Mouse (Mus musculus) T-helper 1 cell (primary cell): ENCODE measurements around the gene Hoxa7.

Source experiments
- in situ Hi-C: fragments of 300-600 bp; cut with MboI, MseI; formaldehyde crosslinking; loops from one replicate; pipeline ENCODE4 v1.15.1; 2025; ENCODE audit warnings: high pct_unique_total_duplicates

Hoxa7 gene

DNA sequence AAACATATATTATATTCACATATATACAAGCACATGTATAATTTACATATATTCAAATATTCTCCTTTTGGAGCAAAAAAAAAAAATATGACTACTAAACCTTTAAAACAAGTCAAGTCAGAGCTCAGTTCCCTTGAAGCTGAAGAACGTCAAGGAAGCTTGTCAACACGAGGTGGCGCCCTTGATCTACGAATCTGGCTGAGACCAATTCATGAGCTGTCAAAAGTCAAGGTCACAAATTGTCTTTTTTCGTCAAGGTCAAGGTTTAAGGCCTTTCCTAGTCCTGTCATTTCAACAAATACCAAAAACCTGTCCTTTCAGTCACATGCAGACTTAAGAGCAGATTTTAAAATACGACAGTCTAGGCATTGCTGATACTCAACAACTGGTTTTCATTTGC, 35.3 kb upstream of the Hoxa7 start:
- in situ Hi-C loops = loop anchor here (5.0 kb wide), 1 partner anchor 665 kb away; no protein-coding TSS in a partner anchor

GRCm38 (mm10) chr6:52253511-52254500, 32.2 kb upstream of the Hoxa7 start:
- in situ Hi-C loops = no loop called here

DNA sequence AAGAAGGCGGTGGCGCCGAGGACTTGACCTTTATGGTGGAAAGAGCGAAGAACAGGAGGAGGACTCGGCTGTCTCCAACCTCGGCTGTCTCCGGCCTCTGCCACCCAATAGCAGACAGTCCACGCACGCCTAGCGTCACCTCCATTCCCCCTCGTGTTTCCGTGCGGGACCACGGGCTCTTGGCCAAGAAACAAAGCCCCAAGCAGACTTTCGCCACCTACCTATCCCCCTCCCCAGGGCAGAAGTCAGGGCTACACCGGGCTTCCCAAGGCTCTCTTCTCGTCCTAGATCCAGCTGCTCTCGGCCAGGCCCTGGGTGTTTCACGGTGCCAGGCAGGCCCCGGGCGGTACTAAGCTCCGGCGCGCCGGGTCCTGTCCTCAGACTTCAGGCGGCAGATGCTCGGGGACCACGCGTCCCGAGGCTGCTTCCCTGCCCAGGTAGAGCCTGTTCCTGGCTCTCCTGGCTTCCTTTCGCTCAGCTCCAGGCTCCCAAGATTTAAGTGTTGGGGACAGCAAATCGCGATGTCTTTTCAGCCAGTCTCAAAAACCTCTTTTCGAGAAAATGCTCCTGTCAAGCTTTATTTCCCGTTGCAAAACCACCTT, 31.2 kb upstream of the Hoxa7 start:
- in situ Hi-C loops = no loop called here

GRCm38 (mm10) chr6:52252016-52252774, 30.5 kb upstream of the Hoxa7 start:
- in situ Hi-C loops = no loop called here

- in situ Hi-C loops = no loop called here
Measured at GRCm38 (mm10) chr6:52251177-52251879, 29.7 kb upstream of the Hoxa7 start.

DNA sequence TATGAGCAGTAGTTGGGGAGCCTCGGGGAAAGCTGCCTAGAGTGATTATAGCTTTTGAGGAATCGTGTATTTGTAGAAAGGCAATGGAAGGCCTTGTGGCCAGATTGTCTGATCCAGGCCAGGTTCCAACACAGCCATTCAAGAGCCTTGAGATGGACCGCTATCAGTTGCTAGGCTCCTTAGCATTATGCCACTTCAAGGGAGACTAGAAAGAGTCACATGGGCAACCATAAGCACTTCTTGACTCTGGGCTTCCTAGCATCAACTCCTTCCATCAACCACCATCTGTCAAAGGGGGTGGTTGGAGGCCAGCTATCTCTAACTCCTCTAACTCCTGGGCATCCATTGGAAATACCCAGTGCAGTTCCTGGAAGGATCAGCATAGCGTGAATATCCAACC, 28.2 kb upstream of the Hoxa7 start:
- in situ Hi-C loops = loop anchor here (25.0 kb wide), 1 partner anchor 1037 kb away; the partner anchor contains the start of gene Creb5

GRCm38 (mm10) chr6:52249415-52249738, 27.7 kb upstream of the Hoxa7 start:
- in situ Hi-C loops = loop anchor here (25.0 kb wide), 1 partner anchor 1038 kb away; the partner anchor contains the start of gene Creb5

- in situ Hi-C loops = loop anchor here (25.0 kb wide), 1 partner anchor 1038 kb away; the partner anchor contains the start of gene Creb5
Measured at GRCm38 (mm10) chr6:52248638-52249414, 27.2 kb upstream of the Hoxa7 start.

GRCm38 (mm10) chr6:52247766-52248637, 26.3 kb upstream of the Hoxa7 start:
- in situ Hi-C loops = loop anchor here (25.0 kb wide), 1 partner anchor 1039 kb away; the partner anchor contains the start of gene Creb5

DNA sequence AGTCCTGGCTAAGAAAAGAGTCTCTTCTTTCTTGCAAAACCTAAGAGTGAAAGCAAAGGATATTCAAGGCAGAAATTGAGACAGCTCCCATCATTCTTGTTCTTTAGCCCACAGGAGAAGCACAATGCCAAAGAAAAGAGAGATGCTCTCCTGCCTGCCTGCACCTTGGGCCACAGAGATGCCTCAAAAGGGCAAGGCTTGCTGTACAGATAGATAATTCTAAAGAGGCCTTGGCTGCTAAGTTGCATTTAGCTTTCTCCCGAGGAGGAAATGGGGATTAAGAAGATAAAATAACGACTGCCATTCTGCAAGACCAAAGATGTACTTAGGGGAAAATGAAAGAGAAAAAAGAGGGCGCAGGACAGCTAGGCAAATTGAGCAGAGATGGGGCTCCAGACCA, 25.3 kb upstream of the Hoxa7 start:
- in situ Hi-C loops = loop anchor here (25.0 kb wide), 1 partner anchor 1040 kb away; the partner anchor contains the start of gene Creb5

- in situ Hi-C loops = loop anchor here (25.0 kb wide), 1 partner anchor 1041 kb away; the partner anchor contains the start of gene Creb5
Measured at GRCm38 (mm10) chr6:52246403-52246803, 24.7 kb upstream of the Hoxa7 start.

- in situ Hi-C loops = loop anchor here (25.0 kb wide), 1 partner anchor 1042 kb away; the partner anchor contains the start of gene Creb5
Measured at GRCm38 (mm10) chr6:52245757-52246142, 24.1 kb upstream of the Hoxa7 start, which contains the start of gene Hoxa11. Hoxa11 (minus strand) TSS chr6:52245810.

GRCm38 (mm10) chr6:52245040-52245756, 23.5 kb upstream of the Hoxa7 start:
- in situ Hi-C loops = loop anchor here (25.0 kb wide), 1 partner anchor 1042 kb away; the partner anchor contains the start of gene Creb5

GRCm38 (mm10) chr6:52244471-52245039, 22.9 kb upstream of the Hoxa7 start:
- in situ Hi-C loops = loop anchor here (25.0 kb wide), 1 partner anchor 1043 kb away; the partner anchor contains the start of gene Creb5

DNA sequence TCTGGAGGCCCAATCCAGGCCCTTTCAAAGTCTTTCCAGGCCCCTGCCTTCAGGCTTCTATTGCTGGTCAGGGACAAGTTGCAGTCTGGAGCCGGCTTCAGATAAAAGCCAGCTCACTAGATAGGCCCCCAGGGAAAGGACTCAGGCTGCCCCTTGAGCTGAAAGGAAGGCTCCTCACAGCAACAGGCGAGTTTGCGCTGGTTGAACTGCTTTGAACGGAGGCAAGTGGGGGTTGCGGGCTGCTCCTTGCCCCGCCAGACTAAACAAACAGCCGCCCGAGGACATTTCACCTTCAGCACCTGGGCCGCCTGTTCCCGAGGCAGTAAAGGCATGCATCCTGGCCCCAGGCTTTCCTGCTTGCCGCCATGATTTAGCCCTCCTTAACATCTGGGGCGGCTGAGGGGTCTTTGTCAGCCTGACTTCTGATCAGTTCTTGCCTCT, 22.0 kb upstream of the Hoxa7 start:
- in situ Hi-C loops = loop anchor here (25.0 kb wide), 1 partner anchor 1044 kb away; the partner anchor contains the start of gene Creb5

- in situ Hi-C loops = loop anchor here (25.0 kb wide), 1 partner anchor 1044 kb away; the partner anchor contains the start of gene Creb5
Measured at GRCm38 (mm10) chr6:52242801-52243332, 21.2 kb upstream of the Hoxa7 start.

DNA sequence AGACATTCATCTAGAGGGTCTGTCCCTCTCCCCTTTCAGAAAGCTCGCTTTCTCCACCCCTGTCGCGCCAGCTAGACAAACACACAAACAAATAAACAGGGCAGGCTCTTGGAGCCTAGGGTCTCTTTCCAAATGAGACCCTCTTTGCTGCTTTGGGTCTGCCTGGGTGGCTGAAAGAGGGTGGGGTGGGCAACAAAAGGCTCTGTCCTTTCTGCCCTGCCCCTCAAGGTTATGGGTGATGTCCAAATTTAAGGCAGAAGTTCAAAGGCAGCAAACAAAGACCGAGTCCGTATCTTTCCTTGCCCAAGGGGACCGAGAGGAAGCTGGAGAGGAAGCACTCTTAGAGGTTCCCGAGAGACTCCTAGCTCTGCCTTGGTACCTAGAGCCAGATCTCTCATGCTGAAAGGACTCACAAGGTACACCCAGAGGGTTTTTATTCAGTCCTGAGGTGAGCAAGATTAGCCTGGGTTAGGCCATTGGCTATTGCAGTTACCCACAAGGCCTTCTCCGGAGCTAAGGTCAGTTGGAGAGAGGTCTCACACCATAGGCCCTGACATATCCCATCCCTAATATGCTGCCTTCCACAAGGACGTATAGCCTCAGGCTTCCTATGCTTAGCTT, 19.5 kb upstream of the Hoxa7 start:
- in situ Hi-C loops = loop anchor here (25.0 kb wide), 1 partner anchor 1046 kb away; the partner anchor contains the start of gene Creb5
